Mouse (Mus musculus): ENCODE data around the gene Ddx23. TPM values are rescaled to one million over a fixed set of nuclear protein-coding genes. Genes with fewer than 3 reads are reported as not detected.

Gene Ddx23
- total and polyA plus RNA-seq, 3 experiments: 194 to 252 (median 213) TPM

GRCm38 (mm10) chr15:98596609-98597008 is 66.1 kb downstream of the Ddx23 start:
- Histone ChIP-seq H3K4me3 (ENCODE audit: control insufficient read depth in 1 of 2, insufficient read depth in 1 of 2, low read depth in 2 of 2, low read length in 2 of 2) (no peak overlapping the region), H3K9me3 (replicated peaks; ENCODE audit: insufficient read depth, low read length) (no peaks in the 10 kb centered on the region), H3K36me3 (ENCODE audit: control insufficient read depth in 1 of 2, insufficient read depth in 2 of 2, low read length in 2 of 2) (peaks cover 5 to 32% of the 10 kb centered on the region in 2 experiments), H3K27ac (ENCODE audit: control insufficient read depth, low read depth, low read length) (no peak overlapping the region), H3K9ac (ENCODE audit: control insufficient read depth, low read depth, low read length, poor library complexity, severe bottlenecking) (no peak overlapping the region), H3K4me1 (ENCODE audit: control insufficient read depth in 1 of 2, insufficient read depth in 2 of 2, low read length in 2 of 2) (peaks cover 3 to 8% of the 10 kb centered on the region in 2 experiments), H3K27me3 (ENCODE audit: control insufficient read depth in 1 of 2, insufficient read depth in 2 of 2, low read length in 2 of 2) (no peaks in the 10 kb centered on the region), H3K79me2 (ENCODE audit: control insufficient read depth, insufficient read depth, low read length, poor library complexity) (peaks cover 13% of the 10 kb centered on the region; the same call in 1 of the 2 replicates)
- TF ChIP-seq ZC3H11A (IDR thresholded peaks at IDR 0.05; ENCODE audit: low read depth, low read length) (no peak), HCFC1 (IDR thresholded peaks at IDR 0.05; ENCODE audit: low read depth, low read length) (no peak), RAD21 (IDR thresholded peaks at IDR 0.05; ENCODE audit: low read depth, low read length) (no peak), BHLHE40 (IDR thresholded peaks at IDR 0.05; ENCODE audit: borderline replicate concordance, low read depth, low read length) (no peak), USF1 (IDR thresholded peaks at IDR 0.05; ENCODE audit: low read depth, low read length) (no peak), EP300 (IDR thresholded peaks at IDR 0.05; ENCODE audit: low read depth in 1 of 2, low read length in 2 of 2) (no peak), SMC3 (IDR thresholded peaks at IDR 0.05; ENCODE audit: low read depth, low read length) (no peak), GATA1 (IDR thresholded peaks at IDR 0.05; ENCODE audit: low read depth, low read length) (no peak), ZNF384 (IDR thresholded peaks at IDR 0.05; ENCODE audit: low read depth, low read length) (no peak), NELFE (IDR thresholded peaks at IDR 0.05; ENCODE audit: low read depth, low read length) (no peak), POLR2AphosphoS5 (IDR thresholded peaks at IDR 0.05; ENCODE audit: borderline replicate concordance, low read depth, low read length) (no peak)
- DNase-seq (ENCODE audit: low read depth, low spot score): no peak

Other genes starting within 250 kb of the Ddx23 start
- not detected in 2 replicates for gene Olfr282, start 231.7 kb downstream of the Ddx23 start, total RNA-seq (2012; rRNA removed)
- under 1 TPM in 1 of 2 experiments, not detected in 1; 0.18 TPM for gene Olfr282, start 231.7 kb downstream of the Ddx23 start, polyA plus RNA-seq (2012; ENCODE audit: insufficient read depth in 1 of 2, insufficient read length in 2 of 2, low read depth in 1 of 2, low replicate concordance in 2 of 2, missing spikeins in 1 of 2)
- 0.08 TPM in 1 of 2 replicates, not detected in the other for gene Olfr281, start 210.3 kb downstream of the Ddx23 start, total RNA-seq (2012; rRNA removed)
- gene Olfr281, start 210.3 kb downstream of the Ddx23 start, polyA plus RNA-seq (2012; ENCODE audit: insufficient read depth in 1 of 2, insufficient read length in 2 of 2, low read depth in 1 of 2, low replicate concordance in 2 of 2, missing spikeins in 1 of 2): under 1 TPM in 1 of 2 experiments, not detected in 1; 0.40 TPM
- gene OR5BS1P, start 193.0 kb downstream of the Ddx23 start, total RNA-seq (2012; rRNA removed): 0.04 TPM in 1 of 2 replicates, not detected in the other
- gene OR5BS1P, start 193.0 kb downstream of the Ddx23 start, polyA plus RNA-seq (2012; ENCODE audit: insufficient read depth in 1 of 2, insufficient read length in 2 of 2, low read depth in 1 of 2, low replicate concordance in 2 of 2, missing spikeins in 1 of 2): not detected
- gene Lalba, start 180.2 kb downstream of the Ddx23 start, total RNA-seq (2012; rRNA removed): not detected in 2 replicates
- not detected for gene Lalba, start 180.2 kb downstream of the Ddx23 start, polyA plus RNA-seq (2012; ENCODE audit: insufficient read depth in 1 of 2, insufficient read length in 2 of 2, low read depth in 1 of 2, low replicate concordance in 2 of 2, missing spikeins in 1 of 2)
- under 0.01 TPM in 1 of 2 replicates, not detected in the other for gene Olfr279, start 170.5 kb downstream of the Ddx23 start, total RNA-seq (2012; rRNA removed)
- 10 to 100 TPM in 1 of 2 experiments, under 1 TPM in 1; 0.03 to 81.4 TPM for gene Olfr279, start 170.5 kb downstream of the Ddx23 start, polyA plus RNA-seq (2012; ENCODE audit: insufficient read depth in 1 of 2, insufficient read length in 2 of 2, low read depth in 1 of 2, low replicate concordance in 2 of 2, missing spikeins in 1 of 2)
- gene Kansl2, start 128.6 kb downstream of the Ddx23 start, total RNA-seq (2012; rRNA removed): 150 and 157 TPM in 2 replicates
- 100 to 1,000 TPM in 1 of 2 experiments, not detected in 1; 170 TPM for gene Kansl2, start 128.6 kb downstream of the Ddx23 start, polyA plus RNA-seq (2012; ENCODE audit: insufficient read depth in 1 of 2, insufficient read length in 2 of 2, low read depth in 1 of 2, low replicate concordance in 2 of 2, missing spikeins in 1 of 2)
- 40.5 and 44.0 TPM in 2 replicates for gene Ccnt1, start 92.0 kb downstream of the Ddx23 start, total RNA-seq (2012; rRNA removed)
- 10 to 100 TPM; 19.5 to 63.2 TPM for gene Ccnt1, start 92.0 kb downstream of the Ddx23 start, polyA plus RNA-seq (2012; ENCODE audit: insufficient read depth in 1 of 2, insufficient read length in 2 of 2, low read depth in 1 of 2, low replicate concordance in 2 of 2, missing spikeins in 1 of 2)
- gene 4930415O20Rik, start 91.9 kb downstream of the Ddx23 start, total RNA-seq (2012; rRNA removed): 0.50 TPM in 1 of 2 replicates, not detected in the other
- under 1 TPM in 1 of 2 experiments, not detected in 1; 0.31 TPM for gene 4930415O20Rik, start 91.9 kb downstream of the Ddx23 start, polyA plus RNA-seq (2012; ENCODE audit: insufficient read depth in 1 of 2, insufficient read length in 2 of 2, low read depth in 1 of 2, low replicate concordance in 2 of 2, missing spikeins in 1 of 2)
- gene Adcy6, start 52.8 kb downstream of the Ddx23 start, total RNA-seq (2012; rRNA removed): 58.9 and 76.0 TPM in 2 replicates
- 10 to 100 TPM in 1 of 2 experiments, not detected in 1; 77.3 TPM for gene Adcy6, start 52.8 kb downstream of the Ddx23 start, polyA plus RNA-seq (2012; ENCODE audit: insufficient read depth in 1 of 2, insufficient read length in 2 of 2, low read depth in 1 of 2, low replicate concordance in 2 of 2, missing spikeins in 1 of 2)
- gene Cacnb3, start 32.1 kb downstream of the Ddx23 start, total RNA-seq (2012; rRNA removed): 1.4 TPM in 2 replicates
- gene Cacnb3, start 32.1 kb downstream of the Ddx23 start, polyA plus RNA-seq (2012; ENCODE audit: insufficient read depth in 1 of 2, insufficient read length in 2 of 2, low read depth in 1 of 2, low replicate concordance in 2 of 2, missing spikeins in 1 of 2): 1 to 10 TPM in 1 of 2 experiments, not detected in 1; 8.5 TPM
- 5.8 and 6.0 TPM in 2 replicates for gene Rnd1, start 14.6 kb upstream of the Ddx23 start, total RNA-seq (2012; rRNA removed)
- gene Rnd1, start 14.6 kb upstream of the Ddx23 start, polyA plus RNA-seq (2012; ENCODE audit: insufficient read depth in 1 of 2, insufficient read length in 2 of 2, low read depth in 1 of 2, low replicate concordance in 2 of 2, missing spikeins in 1 of 2): 1 to 10 TPM in 1 of 2 experiments, not detected in 1; 5.5 TPM
- gene Ccdc65, start 45.3 kb upstream of the Ddx23 start, total RNA-seq (2012; rRNA removed): not detected in 2 replicates
- under 1 TPM in 1 of 2 experiments, not detected in 1; 0.13 TPM for gene Ccdc65, start 45.3 kb upstream of the Ddx23 start, polyA plus RNA-seq (2012; ENCODE audit: insufficient read depth in 1 of 2, insufficient read length in 2 of 2, low read depth in 1 of 2, low replicate concordance in 2 of 2, missing spikeins in 1 of 2)
- 109 and 160 TPM in 2 replicates for gene Fkbp11, start 65.3 kb upstream of the Ddx23 start, total RNA-seq (2012; rRNA removed)
- gene Fkbp11, start 65.3 kb upstream of the Ddx23 start, polyA plus RNA-seq (2012; ENCODE audit: insufficient read depth in 1 of 2, insufficient read length in 2 of 2, low read depth in 1 of 2, low replicate concordance in 2 of 2, missing spikeins in 1 of 2): 100 to 1,000 TPM in 1 of 2 experiments, not detected in 1; 118 TPM
- 37.4 and 41.1 TPM in 2 replicates for gene Arf3, start 100.3 kb upstream of the Ddx23 start, total RNA-seq (2012; rRNA removed)
- 100 to 1,000 TPM; 140 to 239 TPM for gene Arf3, start 100.3 kb upstream of the Ddx23 start, polyA plus RNA-seq (2012; ENCODE audit: insufficient read depth in 1 of 2, insufficient read length in 2 of 2, low read depth in 1 of 2, low replicate concordance in 2 of 2, missing spikeins in 1 of 2)
- 0.13 and 0.23 TPM in 2 replicates for gene Wnt10b, start 115.3 kb upstream of the Ddx23 start, total RNA-seq (2012; rRNA removed)
- gene Wnt10b, start 115.3 kb upstream of the Ddx23 start, polyA plus RNA-seq (2012; ENCODE audit: insufficient read depth in 1 of 2, insufficient read length in 2 of 2, low read depth in 1 of 2, low replicate concordance in 2 of 2, missing spikeins in 1 of 2): under 1 TPM in 1 of 2 experiments, not detected in 1; 0.14 TPM
- not detected in 2 replicates for gene Wnt1, start 127.0 kb upstream of the Ddx23 start, total RNA-seq (2012; rRNA removed)
- gene Wnt1, start 127.0 kb upstream of the Ddx23 start, polyA plus RNA-seq (2012; ENCODE audit: insufficient read depth in 1 of 2, insufficient read length in 2 of 2, low read depth in 1 of 2, low replicate concordance in 2 of 2, missing spikeins in 1 of 2): not detected
- gene Ddn, start 146.6 kb upstream of the Ddx23 start, total RNA-seq (2012; rRNA removed): 2.8 and 4.0 TPM in 2 replicates
- gene Ddn, start 146.6 kb upstream of the Ddx23 start, polyA plus RNA-seq (2012; ENCODE audit: insufficient read depth in 1 of 2, insufficient read length in 2 of 2, low read depth in 1 of 2, low replicate concordance in 2 of 2, missing spikeins in 1 of 2): 1 to 10 TPM in 1 of 2 experiments, not detected in 1; 4.2 TPM
- 122 and 126 TPM in 2 replicates for gene Prkag1, start 168.6 kb upstream of the Ddx23 start, total RNA-seq (2012; rRNA removed)
- gene Prkag1, start 168.6 kb upstream of the Ddx23 start, polyA plus RNA-seq (2012; ENCODE audit: insufficient read depth in 1 of 2, insufficient read length in 2 of 2, low read depth in 1 of 2, low replicate concordance in 2 of 2, missing spikeins in 1 of 2): 100 to 1,000 TPM; 141 to 348 TPM
- gene Kmt2d, start 208.3 kb upstream of the Ddx23 start, total RNA-seq (2012; rRNA removed): 12.5 and 15.4 TPM in 2 replicates
- gene Kmt2d, start 208.3 kb upstream of the Ddx23 start, polyA plus RNA-seq (2012; ENCODE audit: insufficient read depth in 1 of 2, insufficient read length in 2 of 2, low read depth in 1 of 2, low replicate concordance in 2 of 2, missing spikeins in 1 of 2): 10 to 100 TPM; 42.0 to 47.7 TPM
- 9.4 and 10.1 TPM in 2 replicates for gene Rhebl1, start 231.6 kb upstream of the Ddx23 start, total RNA-seq (2012; rRNA removed)
- gene Rhebl1, start 231.6 kb upstream of the Ddx23 start, polyA plus RNA-seq (2012; ENCODE audit: insufficient read depth in 1 of 2, insufficient read length in 2 of 2, low read depth in 1 of 2, low replicate concordance in 2 of 2, missing spikeins in 1 of 2): 10 to 100 TPM in 1 of 2 experiments, not detected in 1; 16.6 TPM
- 0.12 TPM in 1 of 2 replicates, not detected in the other for gene Dhh, start 235.6 kb upstream of the Ddx23 start, total RNA-seq (2012; rRNA removed)
- not detected for gene Dhh, start 235.6 kb upstream of the Ddx23 start, polyA plus RNA-seq (2012; ENCODE audit: insufficient read depth in 1 of 2, insufficient read length in 2 of 2, low read depth in 1 of 2, low replicate concordance in 2 of 2, missing spikeins in 1 of 2)

Measured in MEL (cell line).